Mouse (Mus musculus) ES-Bruce4 (cell line): ENCODE data around the gene Ninj2.

Experiments used
- CTCF ChIP-seq: IDR thresholded peaks from one replicate; pipeline ENCODE4 v1.8.1; 2011; ENCODE audit warnings: low read depth, low read length
- EP300 ChIP-seq: IDR thresholded peaks from 2 replicates; pipeline ENCODE4 v1.6.1; 2011; ENCODE audit warnings: low read depth, low read length; ENCODE audit not compliant: insufficient read depth
- POLR2A ChIP-seq: IDR thresholded peaks from one replicate; pipeline ENCODE4 v1.8.1; 2011; ENCODE audit warnings: low read length; ENCODE audit not compliant: insufficient read depth

DNA sequence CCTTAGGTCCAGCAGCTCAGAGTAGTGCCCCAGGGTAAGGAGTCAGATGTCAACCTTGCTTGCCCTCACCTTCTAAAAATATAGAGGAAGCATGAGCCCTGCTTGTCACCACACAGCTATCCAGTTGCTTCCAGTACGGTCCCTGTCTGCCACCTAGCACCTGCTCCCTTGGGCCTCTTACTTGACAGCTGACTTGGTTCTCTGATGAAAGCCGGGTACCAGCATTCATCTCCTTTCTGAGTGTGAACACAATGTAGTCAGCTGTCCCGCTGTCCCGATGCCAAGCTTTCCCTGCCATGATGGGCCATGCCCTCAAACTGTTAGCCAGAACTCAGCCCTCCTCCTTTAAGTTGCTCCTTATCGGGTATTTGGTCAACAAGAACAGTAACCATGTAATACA lies 89.0 kb downstream of the Ninj2 start:
- TF ChIP-seq POLR2A, result no peak
- no peak for TF ChIP-seq EP300
- no peak for TF ChIP-seq CTCF
